In genomic region chr10:52374651-52375050, GRCm38 (mm10) we compare ENCODE assay signal across 29 mouse cellular contexts. TPM values are rescaled to one million over a fixed set of nuclear protein-coding genes. Genes with fewer than 3 reads are reported as not detected.
DNase-seq lines count a peak whose midpoint lies in the region; ATAC-seq and TF ChIP-seq lines count a peak whose summit lies in the region.
"Had no signal": no experiment of that assay in that cellular context is flagged by ENCODE, and none has a peak within 500 bp of the region (broad histone marks: within the 10 kb centered on the region; RNA-seq: fewer than 3 reads in every experiment).

No protein-coding gene starts in this region.

- no peaks in the 10 kb centered on the region for H3K9me3 ChIP-seq in liver, embryonic 11.5 days (ENCODE audit: control insufficient read depth, low read length)
- H3K9me3 ChIP-seq: G1E had no signal

- peaks cover 12% of the 10 kb centered on the region; the same call in 1 of the 2 replicates for H3K79me2 ChIP-seq in liver, adult 2 months (ENCODE audit: control insufficient read depth, insufficient read depth, low read length)

- no peak overlapping the region for H3K27ac ChIP-seq in kidney, adult 2 months (ENCODE audit: insufficient read depth, low read depth, low read length)
- no peak overlapping the region for H3K27ac ChIP-seq in liver, adult 2 months (replicated peaks; ENCODE audit: insufficient read depth, low read depth, low read length)
- H3K27ac ChIP-seq in liver, embryonic 11.5 days (ENCODE audit: low read depth, low read length), result no peak overlapping the region

- H3K9ac ChIP-seq in liver, adult 2 months (ENCODE audit: low read depth, low read length), result no peak overlapping the region
- H3K9ac ChIP-seq in liver, embryonic 11.5 days (ENCODE audit: low read depth, low read length), result no peak overlapping the region

- TF ChIP-seq CTCF in kidney, adult 2 months (conservative IDR thresholded peaks at IDR 0.05; ENCODE audit: insufficient read depth, insufficient read length, low read depth, low read length), result no peak
- TF ChIP-seq CTCF in liver, adult 2 months (IDR thresholded peaks at IDR 0.05; ENCODE audit: low read depth, low read length), result no peak

- no peak overlapping the region for H3K4me3 ChIP-seq in kidney, adult 2 months (ENCODE audit: insufficient read depth, low read depth, low read length)
- no peak overlapping the region for H3K4me3 ChIP-seq in liver, adult 2 months (ENCODE audit: insufficient read depth, low read depth, low read length)
- H3K4me3 ChIP-seq in liver, embryonic 11.5 days (ENCODE audit: low read depth, low read length), result no peak overlapping the region

- H3K27me3 ChIP-seq in kidney, adult 2 months (replicated peaks; ENCODE audit: control insufficient read depth, insufficient read depth, low read length), result no peaks in the 10 kb centered on the region
- no peaks in the 10 kb centered on the region for H3K27me3 ChIP-seq in liver, adult 2 months (ENCODE audit: control insufficient read depth, insufficient read depth, low read length)
- no peaks in the 10 kb centered on the region for H3K27me3 ChIP-seq in liver, embryonic 11.5 days (replicated peaks; ENCODE audit: control insufficient read depth, insufficient read depth, low read length)
- H3K27me3 ChIP-seq: CH12.LX, Patski had no signal

- no peaks in the 10 kb centered on the region; the same call in 1 of the 2 replicates for H3K36me3 ChIP-seq in kidney, adult 2 months (ENCODE audit: control insufficient read depth, insufficient read depth, low read length)
- H3K36me3 ChIP-seq in liver, adult 2 months (ENCODE audit: control insufficient read depth, insufficient read depth, low read length), result no peaks in the 10 kb centered on the region
- H3K36me3 ChIP-seq in liver, embryonic 11.5 days (ENCODE audit: control insufficient read depth, insufficient read depth, low read length), result no peaks in the 10 kb centered on the region

- peak; percentile 81 for DNase-seq in kidney, adult 2 months
- DNase-seq in kidney, postnatal 14 days, result no peak
- peak; percentile 80 for DNase-seq in kidney, adult 9 months
- DNase-seq in kidney, adult 18-20 months, result no peak
- peak; percentile 82 for DNase-seq in liver, adult 2 months (ENCODE audit: extremely low read depth, low read depth, low spot score)
- no peak for DNase-seq in liver, embryonic 11.5 days (ENCODE audit: low spot score)
- peak; percentile 43 for DNase-seq in A20 (ENCODE audit: low read depth, low spot score)
- DNase-seq: adrenal gland, adult 2 months; adrenal gland, adult 8-10 months; adrenal gland, postnatal 10 days; adrenal gland, postnatal 14 days; adrenal gland, postnatal 25 days; adrenal gland, postnatal 36 days; B cell, adult 2 months; cerebellum, adult 11 months; cerebellum, adult 11-12 months; cerebellum, adult 18-20 months had no signal

- peaks cover 9% of the 10 kb centered on the region; the same call in 1 of the 2 replicates for H3K4me1 ChIP-seq in kidney, adult 2 months (ENCODE audit: control insufficient read depth, insufficient read depth, low read length)
- peaks cover 10% of the 10 kb centered on the region; the same call in 1 of the 2 replicates for H3K4me1 ChIP-seq in liver, adult 2 months (ENCODE audit: control insufficient read depth, insufficient read depth, low read length)
- no peaks in the 10 kb centered on the region; the same call in 1 of the 2 replicates for H3K4me1 ChIP-seq in liver, embryonic 11.5 days (replicated peaks; ENCODE audit: control insufficient read depth, insufficient read depth, low read length)

- no peak for TF ChIP-seq POLR2A in kidney, adult 2 months (IDR thresholded peaks at IDR 0.05; ENCODE audit: low read depth, low read length)
- TF ChIP-seq POLR2A in liver, adult 2 months (IDR thresholded peaks at IDR 0.05; ENCODE audit: extremely low read depth, insufficient read depth, low read length), result no peak

- H3K4me2 ChIP-seq in liver, embryonic 11.5 days, result no peak overlapping the region

- ATAC-seq in liver, embryonic 11.5 days (replicated peaks; ENCODE audit: low FRiP score), result no peak
- no peak for ATAC-seq in megakaryocyte progenitor cell, adult 5-6 weeks (replicated peaks; ENCODE audit: poor library complexity)
- ATAC-seq: activated CD4-positive, CD25-positive, alpha-beta regulatory T cell, adult 4 months; CD4-positive, CD25-positive, alpha-beta regulatory T cell, adult 4 months; Patski had no signal

RNA-seq across cellular contexts. Expression of gene Gopc, which starts 7.3 kb away (rescaled TPM):
- 5.4 and 8.5 TPM in 2 replicates for polyA plus RNA-seq in kidney, adult 2 months (2012; rRNA removed)
- 14.9 and 16.5 TPM in 2 replicates for total RNA-seq in liver, adult 2 months (2014; rRNA removed)
- 3.7 and 4.8 TPM in 2 replicates for polyA plus RNA-seq in liver, adult 2 months (2012; rRNA removed)
- 9.8 and 11.1 TPM in 2 replicates for polyA plus RNA-seq in liver, embryonic 11.5 days (2014; fragmentation: Nextera tagmentation; extraction: Ambion mirVana)
- 14.5 and 17.4 TPM in 2 replicates for total RNA-seq in megakaryocyte progenitor cell, adult 5-6 weeks (2015)
- 16.3 and 17.2 TPM in 2 replicates for total RNA-seq in megakaryocyte progenitor cell, adult 5-6 weeks (2017)

RNA-seq across cellular contexts. Expression of gene Nepn, which starts 14.1 kb away (rescaled TPM):
- 27.7 and 29.6 TPM in 2 replicates for polyA plus RNA-seq in kidney, adult 2 months (2012; rRNA removed)
- not detected in 2 replicates for total RNA-seq in liver, adult 2 months (2014; rRNA removed)
- not detected in 2 replicates for polyA plus RNA-seq in liver, adult 2 months (2012; rRNA removed)
- 2.1 and 3.8 TPM in 2 replicates for polyA plus RNA-seq in liver, embryonic 11.5 days (2014; fragmentation: Nextera tagmentation; extraction: Ambion mirVana)
- not detected in 2 replicates for total RNA-seq in megakaryocyte progenitor cell, adult 5-6 weeks (2015)
- total RNA-seq in megakaryocyte progenitor cell, adult 5-6 weeks (2017), result not detected in 2 replicates
- total RNA-seq: adrenal gland, adult 8-10 months; CH12.LX; ES-E14; G1E had no signal
- polyA plus RNA-seq: activated CD4-positive, CD25-positive, alpha-beta regulatory T cell, adult 4 months; C2C12; CD4-positive, CD25-positive, alpha-beta regulatory T cell, adult 4 months; G1E; Patski had no signal

RNA-seq across cellular contexts. Expression of gene Gm26741, which starts 16.1 kb away (rescaled TPM):
- not detected in 2 replicates for polyA plus RNA-seq in kidney, adult 2 months (2012; rRNA removed)
- not detected in 2 replicates for total RNA-seq in liver, adult 2 months (2014; rRNA removed)
- not detected in 2 replicates for polyA plus RNA-seq in liver, adult 2 months (2012; rRNA removed)
- not detected in 2 replicates for polyA plus RNA-seq in liver, embryonic 11.5 days (2014; fragmentation: Nextera tagmentation; extraction: Ambion mirVana)
- total RNA-seq in megakaryocyte progenitor cell, adult 5-6 weeks (2015), result not detected in 2 replicates
- not detected in 2 replicates for total RNA-seq in megakaryocyte progenitor cell, adult 5-6 weeks (2017)
- total RNA-seq: adrenal gland, adult 18-20 months; adrenal gland, adult 2 months; adrenal gland, adult 8-10 months; adrenal gland, postnatal 10 days; adrenal gland, postnatal 14 days; adrenal gland, postnatal 25 days; adrenal gland, postnatal 36 days; adrenal gland, postnatal 4 days; CH12.LX; ES-E14; G1E; MEL had no signal
- polyA plus RNA-seq: activated CD4-positive, CD25-positive, alpha-beta regulatory T cell, adult 4 months; adrenal gland, adult 2 months; brain, embryonic 14.5 days; C2C12; CD4-positive, CD25-positive, alpha-beta regulatory T cell, adult 4 months; G1E; Patski had no signal

RNA-seq across cellular contexts. Expression of gene Nus1, which starts 42.7 kb away (rescaled TPM):
- polyA plus RNA-seq in kidney, adult 2 months (2012; rRNA removed), result 58.8 and 65.4 TPM in 2 replicates
- total RNA-seq in liver, adult 2 months (2014; rRNA removed), result 13.6 and 13.7 TPM in 2 replicates
- 9.7 and 11.6 TPM in 2 replicates for polyA plus RNA-seq in liver, adult 2 months (2012; rRNA removed)
- polyA plus RNA-seq in liver, embryonic 11.5 days (2014; fragmentation: Nextera tagmentation; extraction: Ambion mirVana), result 15.1 and 16.1 TPM in 2 replicates
- total RNA-seq in megakaryocyte progenitor cell, adult 5-6 weeks (2015), result 33.7 and 37.2 TPM in 2 replicates
- total RNA-seq in megakaryocyte progenitor cell, adult 5-6 weeks (2017), result 26.8 and 41.1 TPM in 2 replicates

Comparison
In these comparisons a context has a peak if more than half of its experiments do, and no peak if none do; other contexts are left out.
1. DNase-seq: peak in kidney, adult 2 months (single experiment), kidney, adult 9 months (single experiment), liver, adult 2 months (single experiment) and A20 (single experiment); none in kidney, postnatal 14 days (single experiment), kidney, adult 18-20 months (single experiment) and liver, embryonic 11.5 days (single experiment).